Mouse (Mus musculus) megakaryocyte-erythroid progenitor cell, adult 5-6 weeks (primary cell): ENCODE measurements around the gene Mtif2. TPM values are rescaled to one million over a fixed set of nuclear protein-coding genes. Genes with fewer than 3 reads are reported as not detected.

ENCODE experiments used
- ATAC-seq: replicated peaks from 2 replicates; pipeline ENCODE4 v1.8.0; 2016; ENCODE audit warnings: mild to moderate bottlenecking, inconsistent platforms; ENCODE audit not compliant: severe bottlenecking, poor library complexity, low FRiP score, low TSS enrichment
- total RNA-seq, 2 experiments: library from RNA; stranded (forward) in 1 of 2; stranded (reverse) in 1 of 2; fragments of 200-1000, 215-1000 nt in 1 of 2; fragments of >200 nt in 1 of 2; fragmentation: Nextera tagmentation in 1 of 2; gene quantifications; 2 replicates each; pipeline ENCODE4 v1.2.3; 2014 to 2017

Mtif2 gene
- total RNA-seq, 2 experiments from 2014 or later, result 43.0 to 131 TPM

GRCm38 (mm10) chr11:29548504-29549424, 22.6 kb downstream of the Mtif2 start:
- 0 out of 2 replicates have a peak, but pooled peaks have one; percentile 11 for ATAC-seq

GRCm38 (mm10) chr11:29549425-29549778, 23.2 kb downstream of the Mtif2 start:
- ATAC-seq, result 0 out of 2 replicates have a peak, but pooled peaks have one; percentile 16

GRCm38 (mm10) chr11:29560452-29560851, 34.2 kb downstream of the Mtif2 start:
- ATAC-seq, result no peak

GRCm38 (mm10) chr11:29560990-29561389, 34.8 kb downstream of the Mtif2 start:
- ATAC-seq, result no peak

GRCm38 (mm10) chr11:29563406-29563805, 37.2 kb downstream of the Mtif2 start:
- no peak for ATAC-seq

GRCm38 (mm10) chr11:29571536-29571935, 45.3 kb downstream of the Mtif2 start:
- no peak for ATAC-seq

GRCm38 (mm10) chr11:29572656-29573055, 46.4 kb downstream of the Mtif2 start:
- no peak for ATAC-seq

- peak; percentile 71; the same call in 1 of the 2 replicates for ATAC-seq
These were observed 53.4 kb downstream of the Mtif2 start for GRCm38 (mm10) chr11:29579610-29580009.

Other genes with a start within 250 kb of the Mtif2 start
- gene Ccdc88a, start 152.8 kb upstream of the Mtif2 start, total RNA-seq (2014; fragmentation: Nextera tagmentation), result 24.7 and 30.4 TPM in 2 replicates
- 49.5 and 53.0 TPM in 2 replicates for gene Ccdc88a, start 152.8 kb upstream of the Mtif2 start, total RNA-seq (2017)
- 56.5 and 69.5 TPM in 2 replicates for gene Prorsd1, start 11.4 kb upstream of the Mtif2 start, total RNA-seq (2014; fragmentation: Nextera tagmentation)
- gene Prorsd1, start 11.4 kb upstream of the Mtif2 start, total RNA-seq (2017), result 76.9 and 78.5 TPM in 2 replicates
- 0.17 and 0.50 TPM in 2 replicates for gene Clhc1, start 21.5 kb downstream of the Mtif2 start, total RNA-seq (2014; fragmentation: Nextera tagmentation)
- gene Clhc1, start 21.5 kb downstream of the Mtif2 start, total RNA-seq (2017), result not detected in 2 replicates
- gene Rps27a, start 21.7 kb downstream of the Mtif2 start, total RNA-seq (2014; fragmentation: Nextera tagmentation), result 4,800 and 5,317 TPM in 2 replicates
- gene Rps27a, start 21.7 kb downstream of the Mtif2 start, total RNA-seq (2017), result 1,061 and 1,131 TPM in 2 replicates
- 40.9 and 53.2 TPM in 2 replicates for gene Rtn4, start 166.5 kb downstream of the Mtif2 start, total RNA-seq (2014; fragmentation: Nextera tagmentation)
- gene Rtn4, start 166.5 kb downstream of the Mtif2 start, total RNA-seq (2017), result 55.1 and 85.9 TPM in 2 replicates